ENCODE assay signal across 8 mouse cellular contexts in genomic region chr11:73030821-73031498, GRCm38 (mm10). TPM values are rescaled to one million over a fixed set of nuclear protein-coding genes. Genes with fewer than 3 reads are reported as not detected.
A peak's percentile ranks its signal among the peaks of the same experiment; 100 is the strongest.
DNase-seq lines count a peak whose midpoint lies in the region; ATAC-seq and TF ChIP-seq lines count a peak whose summit lies in the region.

No protein-coding gene starts in this region.

- peak; percentile 69 for ATAC-seq in limb, embryonic 12.5 days (ENCODE audit: insufficient number of reproducible peaks, insufficient read depth, low FRiP score, low TSS enrichment, low read depth)
- ATAC-seq in midbrain, embryonic 14.5 days (ENCODE audit: low FRiP score, low TSS enrichment), result peak; percentile 90

- peak; percentile 52 for TF ChIP-seq POLR2A in embryonic fibroblast, embryonic 13.5 days (IDR thresholded peaks at IDR 0.05; ENCODE audit: low read depth, low read length)
- no peak for TF ChIP-seq POLR2A in small intestine, adult 2 months (IDR thresholded peaks at IDR 0.05; ENCODE audit: low read depth, low read length)

- no peak overlapping the region for H3K4me3 ChIP-seq in embryonic fibroblast, embryonic 13.5 days (ENCODE audit: insufficient read depth, low read length)
- peak overlapping the region; percentile 33 for H3K4me3 ChIP-seq in limb, embryonic 12.5 days (replicated peaks)
- H3K4me3 ChIP-seq in midbrain, embryonic 14.5 days (replicated peaks; ENCODE audit: low read depth, low read length), result peak overlapping the region; percentile 15; the same call in 1 of the 2 replicates
- H3K4me3 ChIP-seq in small intestine, adult 2 months (ENCODE audit: low read depth, low read length), result peak overlapping the region; percentile 62

- peak overlapping the region; percentile 61 for H3K4me2 ChIP-seq in limb, embryonic 12.5 days
- peak overlapping the region; percentile 51 for H3K4me2 ChIP-seq in midbrain, embryonic 14.5 days (ENCODE audit: low read length)

- H3K27me3 ChIP-seq in limb, embryonic 12.5 days, result no peaks in the 10 kb centered on the region
- no peaks in the 10 kb centered on the region for H3K27me3 ChIP-seq in midbrain, embryonic 14.5 days (ENCODE audit: control insufficient read depth, insufficient read depth, low read length)
- H3K27me3 ChIP-seq in small intestine, adult 2 months (ENCODE audit: control insufficient read depth, insufficient read depth, low read length), result no peaks in the 10 kb centered on the region

- peak overlapping the region; percentile 44; the same call in 1 of the 2 replicates for H3K9ac ChIP-seq in limb, embryonic 12.5 days (replicated peaks)
- H3K9ac ChIP-seq in midbrain, embryonic 14.5 days (replicated peaks; ENCODE audit: low read length), result peak overlapping the region; percentile 42

- no peaks in the 10 kb centered on the region for H3K4me1 ChIP-seq in embryonic fibroblast, embryonic 13.5 days (ENCODE audit: control insufficient read depth, insufficient read depth, low read length)
- peaks cover 6% of the 10 kb centered on the region for H3K4me1 ChIP-seq in limb, embryonic 12.5 days (replicated peaks)
- H3K4me1 ChIP-seq in midbrain, embryonic 14.5 days (ENCODE audit: control insufficient read depth, insufficient read depth, low read length), result no peaks in the 10 kb centered on the region; the same call in 1 of the 2 replicates
- H3K4me1 ChIP-seq in small intestine, adult 2 months (ENCODE audit: control insufficient read depth, insufficient read depth, insufficient read length, low read length), result peaks cover 6% of the 10 kb centered on the region; the same call in 1 of the 2 replicates

- no peaks in the 10 kb centered on the region for H3K9me3 ChIP-seq in limb, embryonic 12.5 days
- H3K9me3 ChIP-seq in midbrain, embryonic 14.5 days (ENCODE audit: control insufficient read depth, low read length), result no peaks in the 10 kb centered on the region

- no peak for TF ChIP-seq CTCF in embryonic fibroblast, embryonic 13.5 days (IDR thresholded peaks at IDR 0.05; ENCODE audit: borderline replicate concordance, insufficient read depth, low read length)
- 0 out of 2 replicates have a peak, but pooled peaks have one; percentile 3 for TF ChIP-seq CTCF in small intestine, adult 2 months (IDR thresholded peaks at IDR 0.05; ENCODE audit: extremely low read depth, insufficient read length, insufficient replicate concordance, low read depth, low read length)

- H3K27ac ChIP-seq in embryonic fibroblast, embryonic 13.5 days (ENCODE audit: insufficient read depth, low read length), result no peak overlapping the region
- H3K27ac ChIP-seq in limb, embryonic 12.5 days, result peak overlapping the region; percentile 59
- peak overlapping the region; percentile 75 for H3K27ac ChIP-seq in midbrain, embryonic 14.5 days (replicated peaks; ENCODE audit: low read depth, low read length)
- H3K27ac ChIP-seq in small intestine, adult 2 months (ENCODE audit: insufficient read depth, low read depth, low read length), result no peak overlapping the region

- peak; percentile 77 to 80 for DNase-seq in urinary bladder, adult 18-20 months (ENCODE audit: low spot score in 2 of 2)
- no peak for DNase-seq in urinary bladder, adult 2 months (ENCODE audit: low spot score)
- DNase-seq in heart, adult 9 months (ENCODE audit: low spot score in 2 of 2), result peak; percentile 91 to 92
- DNase-seq in kidney, adult 9 months, result peak; percentile 93
- peak; percentile 96 for DNase-seq in midbrain, embryonic 14.5 days

- WGBS in limb, embryonic 12.5 days, result 26% methylated on average over 20 of the region's 20 CpGs
- 26% methylated on average over 20 of the region's 20 CpGs for WGBS in midbrain, embryonic 14.5 days
- 22% methylated on average over 20 of the region's 20 CpGs for WGBS in small intestine, adult 2 months

- no peaks in the 10 kb centered on the region for H3K36me3 ChIP-seq in limb, embryonic 12.5 days
- peaks cover 9% of the 10 kb centered on the region; the same call in 1 of the 2 replicates for H3K36me3 ChIP-seq in midbrain, embryonic 14.5 days (ENCODE audit: control insufficient read depth, insufficient read depth, low read length)
- H3K36me3 ChIP-seq in small intestine, adult 2 months (ENCODE audit: control insufficient read depth, insufficient read depth, low read length), result no peaks in the 10 kb centered on the region

RNA-seq across cellular contexts. Expression of gene Camkk1, which starts 12.2 kb away (rescaled TPM):
- 69.6 and 83.9 TPM in 2 replicates for polyA plus RNA-seq in urinary bladder, adult 2 months (2012; rRNA removed)
- 4.2 and 6.7 TPM in 2 replicates for polyA plus RNA-seq in embryonic fibroblast, embryonic 13.5 days (2011; ENCODE audit: insufficient read length, low read depth, missing spikeins)
- 9.3 and 9.7 TPM in 2 replicates for polyA plus RNA-seq in limb, embryonic 12.5 days (2016; fragmentation: Nextera tagmentation; extraction: Ambion mirVana)
- polyA plus RNA-seq in midbrain, embryonic 14.5 days (2014; fragmentation: Nextera tagmentation; extraction: Ambion mirVana), result 11.0 and 16.6 TPM in 2 replicates
- polyA plus RNA-seq in small intestine, adult 2 months (2012; rRNA removed), result 2.0 and 2.6 TPM in 2 replicates

RNA-seq across cellular contexts. Expression of gene Ncbp3, which starts 16.6 kb away (rescaled TPM):
- polyA plus RNA-seq in urinary bladder, adult 2 months (2012; rRNA removed), result 3.7 and 4.6 TPM in 2 replicates
- polyA plus RNA-seq in embryonic fibroblast, embryonic 13.5 days (2011; ENCODE audit: insufficient read length, low read depth, missing spikeins), result 10.2 and 11.1 TPM in 2 replicates
- 15.1 and 16.3 TPM in 2 replicates for polyA plus RNA-seq in limb, embryonic 12.5 days (2016; fragmentation: Nextera tagmentation; extraction: Ambion mirVana)
- polyA plus RNA-seq in midbrain, embryonic 14.5 days (2014; fragmentation: Nextera tagmentation; extraction: Ambion mirVana), result 8.3 and 10.2 TPM in 2 replicates
- 0.53 and 1.3 TPM in 2 replicates for polyA plus RNA-seq in small intestine, adult 2 months (2012; rRNA removed)

RNA-seq across cellular contexts. Expression of gene P2rx1, which starts 32.1 kb away (rescaled TPM):
- polyA plus RNA-seq in urinary bladder, adult 2 months (2012; rRNA removed), result 542 and 648 TPM in 2 replicates
- not detected in 2 replicates for polyA plus RNA-seq in embryonic fibroblast, embryonic 13.5 days (2011; ENCODE audit: insufficient read length, low read depth, missing spikeins)
- polyA plus RNA-seq in limb, embryonic 12.5 days (2016; fragmentation: Nextera tagmentation; extraction: Ambion mirVana), result 1.0 and 1.4 TPM in 2 replicates
- 0.36 and 0.41 TPM in 2 replicates for polyA plus RNA-seq in midbrain, embryonic 14.5 days (2014; fragmentation: Nextera tagmentation; extraction: Ambion mirVana)
- polyA plus RNA-seq in small intestine, adult 2 months (2012; rRNA removed), result 12.6 and 25.1 TPM in 2 replicates

RNA-seq across cellular contexts. Expression of gene Itgae, which starts 59.4 kb away (rescaled TPM):
- 0.50 and 0.58 TPM in 2 replicates for polyA plus RNA-seq in urinary bladder, adult 2 months (2012; rRNA removed)
- not detected in 2 replicates for polyA plus RNA-seq in embryonic fibroblast, embryonic 13.5 days (2011; ENCODE audit: insufficient read length, low read depth, missing spikeins)
- polyA plus RNA-seq in limb, embryonic 12.5 days (2016; fragmentation: Nextera tagmentation; extraction: Ambion mirVana), result 0.64 and 0.65 TPM in 2 replicates
- 0.23 and 0.24 TPM in 2 replicates for polyA plus RNA-seq in midbrain, embryonic 14.5 days (2014; fragmentation: Nextera tagmentation; extraction: Ambion mirVana)
- 9.1 and 9.7 TPM in 2 replicates for polyA plus RNA-seq in small intestine, adult 2 months (2012; rRNA removed)

Comparison
In these comparisons a context has a peak if more than half of its experiments do, and no peak if none do; other contexts are left out.
1. H3K27ac ChIP-seq: peak in limb, embryonic 12.5 days (single experiment) and midbrain, embryonic 14.5 days (single experiment); none in embryonic fibroblast, embryonic 13.5 days (single experiment) and small intestine, adult 2 months (single experiment).
2. RNA of gene P2rx1, which starts 32.1 kb away (polyA plus RNA-seq): 542 to 648 TPM in urinary bladder, adult 2 months; 12.6 to 25.1 TPM in small intestine, adult 2 months, 1.0 to 1.4 TPM in limb, embryonic 12.5 days, 0.36 to 0.41 TPM in midbrain, embryonic 14.5 days and not detected in embryonic fibroblast, embryonic 13.5 days; every median in the first group is over 10 times any median in the second.